ENCODE assay signal across 8 mouse cellular contexts in the genomic region with DNA sequence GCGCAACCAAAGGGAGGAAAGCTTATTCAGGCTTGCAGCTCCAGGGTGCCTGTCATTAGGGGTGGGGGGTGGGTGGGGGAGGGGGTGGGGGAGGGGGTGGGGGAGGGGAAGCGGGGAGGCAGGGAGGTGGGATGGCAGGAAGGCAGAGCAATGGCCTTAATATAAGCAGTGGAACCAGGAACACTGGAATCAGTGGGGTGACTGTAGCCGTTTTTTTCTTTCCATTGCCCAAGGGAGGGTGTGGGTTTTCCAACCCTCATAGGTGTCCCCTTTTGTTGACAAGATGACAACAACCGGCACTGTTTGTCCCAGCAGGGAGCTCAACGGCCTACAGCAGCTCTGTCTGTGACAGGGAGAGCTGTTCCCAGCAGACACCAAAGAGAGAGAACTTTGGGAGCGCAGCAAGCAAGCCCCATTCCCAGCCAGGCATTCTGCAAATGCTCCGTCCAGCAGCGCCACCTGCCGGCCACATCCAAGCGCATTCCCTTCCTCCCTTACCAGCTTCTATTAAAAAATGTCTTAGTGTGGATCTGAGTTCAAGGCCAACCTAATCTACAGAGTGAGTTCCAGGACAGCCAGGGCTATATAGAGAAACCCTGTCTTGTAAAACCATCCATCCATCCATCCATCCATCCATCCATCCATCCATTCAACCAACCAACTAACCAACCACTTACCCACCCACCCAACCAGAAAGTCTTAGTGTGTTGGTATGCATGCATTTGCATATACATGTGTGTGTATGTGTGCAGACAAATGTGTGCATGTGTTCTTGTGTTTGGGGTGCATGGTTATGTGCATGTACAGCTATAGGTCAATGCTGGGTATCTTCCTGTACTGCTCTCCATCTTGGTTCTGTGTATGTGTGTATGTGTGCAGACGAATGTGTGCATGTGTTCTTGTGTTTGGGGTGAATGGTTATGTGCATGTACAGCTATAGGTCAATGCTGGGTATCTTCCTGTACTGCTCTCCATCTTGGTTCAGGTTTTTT. TPM values are rescaled to one million over a fixed set of nuclear protein-coding genes. Genes with fewer than 3 reads are reported as not detected.
DNase-seq lines count a peak whose midpoint lies in the region; ATAC-seq lines count a peak whose summit lies in the region.

No protein-coding gene starts in this region.

- no peaks in the 10 kb centered on the region for H3K9me3 ChIP-seq in hindbrain, embryonic 11.5 days (ENCODE audit: control insufficient read depth, low read length)

- H3K36me3 ChIP-seq in hindbrain, embryonic 11.5 days (ENCODE audit: control insufficient read depth, insufficient read depth, low read length): no peaks in the 10 kb centered on the region

- no peak overlapping the region for H3K9ac ChIP-seq in hindbrain, embryonic 11.5 days (ENCODE audit: low read depth, low read length)

- H3K27me3 ChIP-seq in hindbrain, embryonic 11.5 days (ENCODE audit: control insufficient read depth, insufficient read depth, low read length): no peaks in the 10 kb centered on the region

- H3K4me3 ChIP-seq in hindbrain, embryonic 11.5 days (ENCODE audit: low read depth, low read length): no peak overlapping the region

- peak overlapping the region; percentile 24; the same call in 1 of the 2 replicates for H3K4me2 ChIP-seq in hindbrain, embryonic 11.5 days (replicated peaks; ENCODE audit: low read depth, low read length)

- H3K4me1 ChIP-seq in hindbrain, embryonic 11.5 days (replicated peaks; ENCODE audit: control insufficient read depth, insufficient read depth, low read length): no peaks in the 10 kb centered on the region

- peak; percentile 76 for ATAC-seq in hindbrain, embryonic 11.5 days (ENCODE audit: low FRiP score)

- WGBS in hindbrain, embryonic 11.5 days: 13% methylated on average over 11 of the region's 11 CpGs

- no peak overlapping the region for H3K27ac ChIP-seq in hindbrain, embryonic 11.5 days (ENCODE audit: low read depth, low read length)

- peak; percentile 78 for DNase-seq in MN1 (ENCODE audit: low spot score)
- DNase-seq in cerebellum, adult 9-10 months: peak; percentile 87
- DNase-seq in frontal cortex, adult 2 months (ENCODE audit: extremely low spot score in 1 of 2, low spot score in 1 of 2): peak; percentile 61 to 95
- peak; percentile 94 for DNase-seq in hindbrain, embryonic 11.5 days (ENCODE audit: low spot score)
- peak; percentile 73 for DNase-seq in layer of hippocampus, adult 9-11 months
- peak; percentile 92 for DNase-seq in lung, postnatal 10 days
- DNase-seq in retina, adult 2 months (ENCODE audit: low read depth, low spot score): peak; percentile 62
- DNase-seq in thymus, postnatal 25 days: peak; percentile 84

RNA-seq across cellular contexts. Expression of a gene that starts 17.5 kb away (rescaled TPM):
- polyA plus RNA-seq in frontal cortex, adult 2 months (2012; rRNA removed): 0.40 and 0.66 TPM in 2 replicates
- polyA plus RNA-seq in hindbrain, embryonic 11.5 days (2014; fragmentation: Nextera tagmentation; extraction: Ambion mirVana): 0.28 TPM in 1 of 2 replicates, not detected in the other

RNA-seq across cellular contexts. Expression of a gene that starts 26.9 kb away (rescaled TPM):
- not detected in 2 replicates for polyA plus RNA-seq in frontal cortex, adult 2 months (2012; rRNA removed)
- 0.09 TPM in 1 of 2 replicates, not detected in the other for polyA plus RNA-seq in hindbrain, embryonic 11.5 days (2014; fragmentation: Nextera tagmentation; extraction: Ambion mirVana)
